ENCODE assay signal across 23 mouse cellular contexts in the genomic region with DNA sequence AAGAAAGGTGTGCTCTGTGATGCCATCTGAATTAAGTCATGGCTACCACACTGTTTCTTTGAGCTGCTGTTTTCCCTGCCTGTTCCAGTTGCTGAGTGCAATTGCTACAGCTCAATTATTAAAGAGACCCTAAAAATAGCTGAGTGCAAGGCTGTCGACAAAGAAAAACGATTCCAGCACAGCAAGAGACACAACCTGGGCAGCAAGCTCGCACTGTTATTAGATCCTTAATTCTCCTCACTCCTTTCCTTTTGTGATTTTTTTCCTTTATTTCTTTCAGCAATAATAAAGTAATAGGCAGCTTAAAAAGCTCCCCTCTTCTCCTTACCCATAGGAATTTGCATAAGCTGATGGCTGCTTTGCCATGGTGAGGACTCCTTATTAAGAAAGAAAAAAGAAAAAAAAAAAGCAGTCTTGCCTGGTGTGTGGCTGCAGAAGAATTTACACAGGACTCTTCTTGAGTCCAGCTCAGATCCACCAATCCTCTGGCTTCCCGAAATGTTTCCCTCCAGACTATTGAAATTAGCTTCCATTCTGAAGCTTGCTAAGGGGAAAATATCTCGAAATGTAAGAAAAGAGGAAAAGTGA.
DNase-seq lines count a peak whose midpoint lies in the region; ATAC-seq and TF ChIP-seq lines count a peak whose summit lies in the region.
"Had no signal": no experiment of that assay in that cellular context is flagged by ENCODE, and none has a peak within 500 bp of the region (broad histone marks: within the 10 kb centered on the region; RNA-seq: fewer than 3 reads in every experiment).

No protein-coding gene starts in this region.

- no peak overlapping the region for H3K4me3 ChIP-seq in forebrain, embryonic 11.5 days (ENCODE audit: low read depth, low read length)
- no peak overlapping the region for H3K4me3 ChIP-seq in forebrain, embryonic 10.5 days
- H3K4me3 ChIP-seq in forebrain, postnatal 0 days (ENCODE audit: low read depth, low read length) = no peak overlapping the region
- H3K4me3 ChIP-seq in midbrain, embryonic 14.5 days (replicated peaks; ENCODE audit: low read depth, low read length) = no peak overlapping the region
- H3K4me3 ChIP-seq in intestine, embryonic 16.5 days (ENCODE audit: low read length) = no peak overlapping the region
- no peak overlapping the region for H3K4me3 ChIP-seq in intestine, embryonic 15.5 days (replicated peaks)
- H3K4me3 ChIP-seq: embryonic facial prominence, embryonic 13.5 days; limb, embryonic 12.5 days; liver, embryonic 12.5 days; stomach, embryonic 15.5 days had no signal

- peak; percentile 44 for ATAC-seq in forebrain, embryonic 11.5 days (replicated peaks; ENCODE audit: low FRiP score)
- peak; percentile 81; the same call in 1 of the 2 replicates for ATAC-seq in forebrain, postnatal 0 days
- ATAC-seq in midbrain, embryonic 14.5 days (ENCODE audit: low FRiP score, low TSS enrichment) = no peak
- no peak for ATAC-seq in intestine, embryonic 16.5 days
- no peak for ATAC-seq in intestine, embryonic 15.5 days
- ATAC-seq: liver, embryonic 12.5 days; Patski had no signal

- H3K27ac ChIP-seq in forebrain, embryonic 11.5 days (ENCODE audit: low read depth, low read length) = no peak overlapping the region
- no peak overlapping the region for H3K27ac ChIP-seq in forebrain, embryonic 10.5 days
- peak overlapping the region; percentile 64 for H3K27ac ChIP-seq in forebrain, postnatal 0 days (ENCODE audit: low read depth, low read length)
- H3K27ac ChIP-seq in midbrain, embryonic 14.5 days (replicated peaks; ENCODE audit: low read depth, low read length) = peak overlapping the region; percentile 33
- no peak overlapping the region for H3K27ac ChIP-seq in intestine, embryonic 16.5 days (ENCODE audit: low read length)
- H3K27ac ChIP-seq in intestine, embryonic 15.5 days = no peak overlapping the region
- H3K27ac ChIP-seq: embryonic facial prominence, embryonic 13.5 days; limb, embryonic 12.5 days; liver, embryonic 12.5 days; stomach, embryonic 15.5 days had no signal

- no peak overlapping the region for H3K9ac ChIP-seq in forebrain, embryonic 11.5 days (ENCODE audit: low read length)
- no peak overlapping the region for H3K9ac ChIP-seq in forebrain, postnatal 0 days
- no peak overlapping the region for H3K9ac ChIP-seq in midbrain, embryonic 14.5 days (replicated peaks; ENCODE audit: low read length)
- H3K9ac ChIP-seq in intestine, embryonic 16.5 days (ENCODE audit: low read depth, low read length) = no peak overlapping the region
- no peak overlapping the region for H3K9ac ChIP-seq in intestine, embryonic 15.5 days
- H3K9ac ChIP-seq: embryonic facial prominence, embryonic 13.5 days; limb, embryonic 12.5 days; liver, embryonic 12.5 days; stomach, embryonic 15.5 days had no signal

- no peak for DNase-seq in forebrain, embryonic 11.5 days (ENCODE audit: low spot score)
- no peak for DNase-seq in forebrain, embryonic 10.5 days (ENCODE audit: extremely low spot score, low spot score)
- peak; percentile 40 for DNase-seq in brain, adult 2 months (ENCODE audit: low read depth, low spot score)
- DNase-seq in forebrain, postnatal 0 days = peak; percentile 46
- peak; percentile 37 for DNase-seq in midbrain, embryonic 14.5 days
- DNase-seq in right cerebral cortex, adult 18-20 months = no peak
- DNase-seq: adrenal gland, postnatal 10 days; cerebellum, adult 11-12 months; cerebellum, postnatal 14 days; gastrocnemius, postnatal 36 days; kidney, adult 8-10 months; kidney, postnatal 25 days; lung, adult 2 months; lung, postnatal 36 days; right cerebral cortex, postnatal 25 days; thymus, adult 2 months had no signal

- H3K4me1 ChIP-seq in forebrain, embryonic 11.5 days (replicated peaks; ENCODE audit: control insufficient read depth, insufficient read depth, low read length) = no peaks in the 10 kb centered on the region
- H3K4me1 ChIP-seq in forebrain, embryonic 10.5 days = peaks cover 16% of the 10 kb centered on the region
- no peaks in the 10 kb centered on the region for H3K4me1 ChIP-seq in forebrain, postnatal 0 days (ENCODE audit: insufficient read depth)
- 0 out of 2 replicates have a peak, but pooled peaks cover 8% of the 10 kb centered on the region for H3K4me1 ChIP-seq in midbrain, embryonic 14.5 days (ENCODE audit: control insufficient read depth, insufficient read depth, low read length)
- H3K4me1 ChIP-seq in intestine, embryonic 16.5 days (ENCODE audit: control insufficient read depth, insufficient read depth, low read length) = no peaks in the 10 kb centered on the region
- H3K4me1 ChIP-seq in intestine, embryonic 15.5 days (replicated peaks) = no peaks in the 10 kb centered on the region
- H3K4me1 ChIP-seq: embryonic facial prominence, embryonic 13.5 days; limb, embryonic 12.5 days; liver, embryonic 12.5 days; stomach, embryonic 15.5 days had no signal

- no peaks in the 10 kb centered on the region for H3K9me3 ChIP-seq in forebrain, embryonic 11.5 days (ENCODE audit: control insufficient read depth, low read length)
- H3K9me3 ChIP-seq in forebrain, embryonic 10.5 days = no peaks in the 10 kb centered on the region
- no peaks in the 10 kb centered on the region for H3K9me3 ChIP-seq in forebrain, postnatal 0 days (ENCODE audit: low read length)
- H3K9me3 ChIP-seq in midbrain, embryonic 14.5 days (ENCODE audit: control insufficient read depth, low read length) = no peaks in the 10 kb centered on the region
- H3K9me3 ChIP-seq in intestine, embryonic 16.5 days (ENCODE audit: control insufficient read depth, low read length) = no peaks in the 10 kb centered on the region
- H3K9me3 ChIP-seq in intestine, embryonic 15.5 days = no peaks in the 10 kb centered on the region
- H3K9me3 ChIP-seq: embryonic facial prominence, embryonic 13.5 days; limb, embryonic 12.5 days; liver, embryonic 12.5 days; stomach, embryonic 15.5 days had no signal

- no peaks in the 10 kb centered on the region for H3K27me3 ChIP-seq in forebrain, embryonic 11.5 days (ENCODE audit: control insufficient read depth, insufficient read depth, low read length)
- H3K27me3 ChIP-seq in forebrain, embryonic 10.5 days (ENCODE audit: poor library complexity, severe bottlenecking) = no peaks in the 10 kb centered on the region
- no peaks in the 10 kb centered on the region for H3K27me3 ChIP-seq in forebrain, postnatal 0 days (ENCODE audit: insufficient read depth, low read length)
- no peaks in the 10 kb centered on the region for H3K27me3 ChIP-seq in midbrain, embryonic 14.5 days (ENCODE audit: control insufficient read depth, insufficient read depth, low read length)
- no peaks in the 10 kb centered on the region for H3K27me3 ChIP-seq in intestine, embryonic 16.5 days (replicated peaks; ENCODE audit: control insufficient read depth, insufficient read depth, low read length)
- H3K27me3 ChIP-seq in intestine, embryonic 15.5 days (replicated peaks) = no peaks in the 10 kb centered on the region
- H3K27me3 ChIP-seq: embryonic facial prominence, embryonic 13.5 days; limb, embryonic 12.5 days; liver, embryonic 12.5 days; Patski; stomach, embryonic 15.5 days had no signal

- no peak for TF ChIP-seq CTCF in forebrain, postnatal 0 days (IDR thresholded peaks at IDR 0.05; ENCODE audit: low read depth)

- no peak overlapping the region for H3K4me2 ChIP-seq in forebrain, embryonic 11.5 days (ENCODE audit: low read depth, low read length, severe bottlenecking)
- H3K4me2 ChIP-seq in forebrain, postnatal 0 days (ENCODE audit: low read depth) = no peak overlapping the region
- H3K4me2 ChIP-seq in midbrain, embryonic 14.5 days (ENCODE audit: low read length) = no peak overlapping the region
- H3K4me2 ChIP-seq in intestine, embryonic 16.5 days (ENCODE audit: low read depth, low read length) = no peak overlapping the region
- no peak overlapping the region for H3K4me2 ChIP-seq in intestine, embryonic 15.5 days (replicated peaks)
- H3K4me2 ChIP-seq: embryonic facial prominence, embryonic 13.5 days; limb, embryonic 12.5 days; liver, embryonic 12.5 days; stomach, embryonic 15.5 days had no signal

- H3K36me3 ChIP-seq in forebrain, embryonic 11.5 days (ENCODE audit: control insufficient read depth, insufficient read depth, low read length) = no peaks in the 10 kb centered on the region
- no peaks in the 10 kb centered on the region for H3K36me3 ChIP-seq in forebrain, embryonic 10.5 days (replicated peaks)
- no peaks in the 10 kb centered on the region for H3K36me3 ChIP-seq in forebrain, postnatal 0 days (ENCODE audit: insufficient read depth)
- H3K36me3 ChIP-seq in midbrain, embryonic 14.5 days (ENCODE audit: control insufficient read depth, insufficient read depth, low read length) = no peaks in the 10 kb centered on the region
- no peaks in the 10 kb centered on the region for H3K36me3 ChIP-seq in intestine, embryonic 16.5 days (ENCODE audit: control insufficient read depth, insufficient read depth, low read length)
- H3K36me3 ChIP-seq in intestine, embryonic 15.5 days = no peaks in the 10 kb centered on the region
- H3K36me3 ChIP-seq: embryonic facial prominence, embryonic 13.5 days; limb, embryonic 12.5 days; liver, embryonic 12.5 days; stomach, embryonic 15.5 days had no signal

- whole genome bisulfite sequencing in forebrain, embryonic 11.5 days = 27% methylated on average over 5 of the region's 5 CpGs
- WGBS in forebrain, embryonic 10.5 days = 46% methylated on average over 5 of the region's 5 CpGs
- 5% methylated on average over 5 of the region's 5 CpGs for WGBS in forebrain, postnatal 0 days
- WGBS in midbrain, embryonic 14.5 days = 26% methylated on average over 5 of the region's 5 CpGs
- WGBS in intestine, embryonic 16.5 days = 56% methylated on average over 5 of the region's 5 CpGs
- WGBS in intestine, embryonic 15.5 days = 69% methylated on average over 5 of the region's 5 CpGs

Comparison
In these comparisons a context has a peak if more than half of its experiments do, and no peak if none do; other contexts are left out.
1. DNase-seq: peak in brain, adult 2 months (single experiment), forebrain, postnatal 0 days (single experiment) and midbrain, embryonic 14.5 days (single experiment); none in forebrain, embryonic 11.5 days (single experiment), forebrain, embryonic 10.5 days (single experiment) and right cerebral cortex, adult 18-20 months (single experiment).
2. H3K27ac ChIP-seq: peak in forebrain, postnatal 0 days (single experiment) and midbrain, embryonic 14.5 days (single experiment); none in forebrain, embryonic 11.5 days (single experiment), forebrain, embryonic 10.5 days (single experiment), intestine, embryonic 16.5 days (single experiment) and intestine, embryonic 15.5 days (single experiment).
3. ATAC-seq: peak in forebrain, embryonic 11.5 days (single experiment) and forebrain, postnatal 0 days (single experiment); none in midbrain, embryonic 14.5 days (single experiment), intestine, embryonic 16.5 days (single experiment) and intestine, embryonic 15.5 days (single experiment).